Comparison of ENCODE assay signal across 8 mouse cellular contexts in the genomic region with DNA sequence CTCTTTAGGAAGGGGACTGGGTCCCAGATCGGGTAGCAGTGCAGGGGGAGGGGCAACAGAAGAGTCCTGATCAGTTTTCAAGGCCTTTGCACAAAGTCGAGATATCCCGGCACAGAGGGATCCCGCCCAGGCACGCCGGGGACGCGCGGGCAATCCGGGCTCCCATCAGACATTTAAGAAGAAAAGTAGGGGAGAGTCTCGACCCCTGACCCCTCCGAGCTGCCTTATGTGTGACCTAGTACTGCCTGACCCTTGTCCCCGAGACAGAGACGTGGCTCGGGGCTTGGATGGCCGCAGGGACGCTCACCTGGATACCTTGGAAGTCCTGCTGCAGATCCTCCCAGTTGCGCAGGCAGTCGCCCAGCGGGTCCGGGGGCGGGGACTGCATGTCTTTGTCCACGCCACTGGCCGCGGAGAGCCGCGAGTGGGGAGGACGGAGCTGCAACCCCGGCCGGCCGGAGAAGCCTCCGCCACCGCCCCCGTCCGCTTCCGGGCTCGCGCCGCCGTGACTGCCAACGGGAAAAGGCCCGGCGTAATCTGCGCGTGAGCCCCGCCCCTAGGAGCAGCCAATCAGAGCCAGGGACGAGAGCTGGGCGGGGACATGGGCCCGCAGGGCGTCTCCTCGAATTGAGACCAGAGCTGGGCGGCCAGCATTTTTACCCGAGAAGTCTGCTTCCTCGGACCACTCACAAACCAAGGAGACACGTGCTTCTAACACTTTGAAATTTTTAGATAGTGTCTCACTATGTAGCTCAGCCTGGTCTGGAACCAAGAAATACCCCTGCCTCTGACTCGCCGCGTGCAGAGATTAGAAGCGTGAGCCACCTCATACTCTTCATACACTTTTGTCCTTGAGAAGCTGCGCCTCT. TPM values are rescaled to one million over a fixed set of nuclear protein-coding genes. Genes with fewer than 3 reads are reported as not detected.
DNase-seq lines count a peak whose midpoint lies in the region; ATAC-seq and TF ChIP-seq lines count a peak whose summit lies in the region.

Gene Tmem120a (minus strand): TSS at position 708 of the 869 bp plus-strand sequence.

- peak; percentile 98 for ATAC-seq in embryonic facial prominence, embryonic 14.5 days (ENCODE audit: low read depth)
- ATAC-seq in limb, embryonic 14.5 days (ENCODE audit: low FRiP score, low read depth): peak; percentile 97
- peak; percentile 93 for ATAC-seq in midbrain, postnatal 0 days (ENCODE audit: low FRiP score)

- 0 out of 2 replicates have a peak, but pooled peaks have one; percentile 4 for TF ChIP-seq CTCF in midbrain, postnatal 0 days (IDR thresholded peaks at IDR 0.05)

- no peaks in the 10 kb centered on the region; the same call in 1 of the 2 replicates for H3K4me1 ChIP-seq in embryonic facial prominence, embryonic 14.5 days (ENCODE audit: control insufficient read depth, insufficient read depth, low read length)
- H3K4me1 ChIP-seq in limb, embryonic 14.5 days (ENCODE audit: control insufficient read depth, insufficient read depth, low read length): peaks cover 13% of the 10 kb centered on the region; the same call in 1 of the 2 replicates
- H3K4me1 ChIP-seq in midbrain, postnatal 0 days (ENCODE audit: insufficient read depth, low read length): no peaks in the 10 kb centered on the region

- no peaks in the 10 kb centered on the region for H3K36me3 ChIP-seq in embryonic facial prominence, embryonic 14.5 days (ENCODE audit: control insufficient read depth, insufficient read depth, low read length)
- no peaks in the 10 kb centered on the region; the same call in 1 of the 2 replicates for H3K36me3 ChIP-seq in limb, embryonic 14.5 days (ENCODE audit: control insufficient read depth, insufficient read depth, low read length)
- H3K36me3 ChIP-seq in midbrain, postnatal 0 days (ENCODE audit: insufficient read depth, low read length): peaks cover 19% of the 10 kb centered on the region

- H3K9me3 ChIP-seq in embryonic facial prominence, embryonic 14.5 days (ENCODE audit: control insufficient read depth, low read length): peaks cover 4% of the 10 kb centered on the region
- H3K9me3 ChIP-seq in limb, embryonic 14.5 days (ENCODE audit: control insufficient read depth, low read length): no peaks in the 10 kb centered on the region; the same call in 1 of the 2 replicates
- no peaks in the 10 kb centered on the region for H3K9me3 ChIP-seq in midbrain, postnatal 0 days (ENCODE audit: low read length)

- peak; percentile 93 for DNase-seq in 3T3-L1 (ENCODE audit: low read depth, low spot score)
- peak; percentile 90 to 91 for DNase-seq in adrenal gland, postnatal 4 days (ENCODE audit: low spot score in 2 of 2)
- peak; percentile 97 for DNase-seq in embryonic facial prominence, embryonic 14.5 days (ENCODE audit: low spot score)
- peak; percentile 97 for DNase-seq in heart, adult 8-10 months (ENCODE audit: low spot score)
- DNase-seq in kidney, adult 9 months: peak; percentile 98
- DNase-seq in limb, embryonic 14.5 days (ENCODE audit: low spot score): peak; percentile 95
- DNase-seq in midbrain, postnatal 0 days (ENCODE audit: low spot score): peak; percentile 93
- DNase-seq in spleen, postnatal 14 days (ENCODE audit: low spot score in 2 of 2): peak; percentile 86 to 87

- peak within 1 kb of the TSS; percentile 63; the same call in 1 of the 2 replicates for H3K27ac ChIP-seq in embryonic facial prominence, embryonic 14.5 days (replicated peaks; ENCODE audit: low read depth, low read length)
- H3K27ac ChIP-seq in limb, embryonic 14.5 days (replicated peaks; ENCODE audit: low read depth, low read length): peak within 1 kb of the TSS; percentile 58; the same call in 1 of the 2 replicates
- H3K27ac ChIP-seq in midbrain, postnatal 0 days (ENCODE audit: low read depth, low read length): peak within 1 kb of the TSS; percentile 38

- 0 out of 2 replicates have a peak, but pooled peaks have one; percentile 30 for TF ChIP-seq POLR2A in limb, embryonic 14.5 days (IDR thresholded peaks at IDR 0.05; ENCODE audit: borderline replicate concordance, extremely low read depth, insufficient read depth, insufficient read length)

- no peaks in the 10 kb centered on the region for H3K27me3 ChIP-seq in embryonic facial prominence, embryonic 14.5 days (replicated peaks; ENCODE audit: control insufficient read depth, insufficient read depth, low read length)
- no peaks in the 10 kb centered on the region for H3K27me3 ChIP-seq in limb, embryonic 14.5 days (ENCODE audit: control insufficient read depth, insufficient read depth, low read length)
- H3K27me3 ChIP-seq in midbrain, postnatal 0 days (ENCODE audit: insufficient read depth, low read length): no peaks in the 10 kb centered on the region

- H3K4me3 ChIP-seq in embryonic facial prominence, embryonic 14.5 days (ENCODE audit: low read depth, low read length): peak within 1 kb of the TSS; percentile 93
- H3K4me3 ChIP-seq in limb, embryonic 14.5 days (replicated peaks; ENCODE audit: low read length): peak within 1 kb of the TSS; percentile 83
- peak within 1 kb of the TSS; percentile 79 for H3K4me3 ChIP-seq in midbrain, postnatal 0 days (ENCODE audit: low read depth, low read length)

- WGBS in embryonic facial prominence, embryonic 14.5 days: 0% methylated on average over 37 of the region's 60 CpGs
- WGBS in limb, embryonic 14.5 days: under 1% methylated on average over 50 of the region's 60 CpGs
- under 1% methylated on average over 60 of the region's 60 CpGs for WGBS in midbrain, postnatal 0 days

- H3K9ac ChIP-seq in embryonic facial prominence, embryonic 14.5 days (ENCODE audit: low read depth, low read length): peak within 1 kb of the TSS; percentile 79
- peak within 1 kb of the TSS; percentile 67 for H3K9ac ChIP-seq in limb, embryonic 14.5 days (ENCODE audit: low read depth, low read length, severe bottlenecking)
- H3K9ac ChIP-seq in midbrain, postnatal 0 days (replicated peaks; ENCODE audit: low read length, poor library complexity, severe bottlenecking): peak within 1 kb of the TSS; percentile 79

- H3K4me2 ChIP-seq in embryonic facial prominence, embryonic 14.5 days (ENCODE audit: low read depth, low read length): peak within 1 kb of the TSS; percentile 95
- H3K4me2 ChIP-seq in limb, embryonic 14.5 days (replicated peaks; ENCODE audit: low read depth, low read length, severe bottlenecking): peak within 1 kb of the TSS; percentile 82
- H3K4me2 ChIP-seq in midbrain, postnatal 0 days (ENCODE audit: low read depth, low read length, poor library complexity, severe bottlenecking): peak within 1 kb of the TSS; percentile 96

RNA-seq across cellular contexts. Expression of gene Tmem120a, which starts in this region (rescaled TPM):
- total RNA-seq in adrenal gland, postnatal 4 days (2021): 10 to 100 TPM; 46.8 to 53.9 TPM
- 36.7 and 42.2 TPM in 2 replicates for polyA plus RNA-seq in embryonic facial prominence, embryonic 14.5 days (2014; fragmentation: Nextera tagmentation; extraction: Ambion mirVana)
- total RNA-seq in heart, adult 8-10 months (2022): 10 to 100 TPM; 14.9 to 19.0 (median 16.7) TPM
- polyA plus RNA-seq in limb, embryonic 14.5 days (2012; rRNA removed): 21.3 and 23.7 TPM in 2 replicates
- polyA plus RNA-seq in limb, embryonic 14.5 days (2014; fragmentation: Nextera tagmentation; extraction: Ambion mirVana): 44.3 and 48.1 TPM in 2 replicates
- total RNA-seq in midbrain, postnatal 0 days (2014; rRNA removed): 44.9 and 67.3 TPM in 2 replicates
- polyA plus RNA-seq in midbrain, postnatal 0 days (2015; fragmentation: Nextera tagmentation; extraction: Ambion mirVana): 99.2 and 100 TPM in 2 replicates

Comparison
In these comparisons a context has a peak if more than half of its experiments do, and no peak if none do; other contexts are left out.
1. Peak in every context shown above with its lines: DNase-seq, ATAC-seq, H3K4me3 ChIP-seq and H3K27ac ChIP-seq.